Mouse (Mus musculus) hindbrain, embryonic 16.5 days (tissue): ENCODE results near the gene Aoc3. TPM values are rescaled to one million over a fixed set of nuclear protein-coding genes. Genes with fewer than 3 reads are reported as not detected.

ENCODE experiments used
- ATAC-seq: fragments of 200-750 bp; cut with Nextera tagmentation; 2 replicates; pipeline ENCODE4 v1.8.0; 2017; ENCODE audit warnings: moderate TSS enrichment, moderate library complexity
- H3K27ac ChIP-seq: fragments of 300-500 bp; sonication (generic); 2 replicates; pipeline ENCODE4 v1.5.1; 2014; ENCODE audit warnings: low read depth, mild to moderate bottlenecking, control low read depth, low read length, moderate library complexity
- H3K27me3 ChIP-seq: fragments of 300-500 bp; sonication (generic); replicated peaks from 2 replicates; pipeline ENCODE4 v1.6.1; 2014; ENCODE audit warnings: low read length; ENCODE audit not compliant: control insufficient read depth, insufficient read depth
- H3K36me3 ChIP-seq: fragments of 300-500 bp; sonication (generic); 2 replicates; pipeline ENCODE4 v1.6.1; 2014; ENCODE audit warnings: mild to moderate bottlenecking, low read length, moderate library complexity, mixed read lengths; ENCODE audit not compliant: control insufficient read depth, insufficient read depth
- H3K4me1 ChIP-seq: fragments of 300-500 bp; sonication (generic); 2 replicates; pipeline ENCODE4 v1.6.1; 2014; ENCODE audit warnings: low read depth, low read length; ENCODE audit not compliant: control insufficient read depth, insufficient read depth
- H3K4me2 ChIP-seq: fragments of 300-500 bp; sonication (generic); 2 replicates; pipeline ENCODE4 v1.6.1; 2014; ENCODE audit warnings: mild to moderate bottlenecking, low read length, control low read depth, moderate library complexity
- H3K4me3 ChIP-seq: fragments of 300-500 bp; sonication (generic); 2 replicates; pipeline ENCODE4 v1.5.1; 2014; ENCODE audit warnings: mild to moderate bottlenecking, low read length, control low read depth, moderate library complexity
- H3K9ac ChIP-seq: fragments of 300-500 bp; sonication (generic); 2 replicates; pipeline ENCODE4 v1.6.1; 2014; ENCODE audit warnings: low read depth, mild to moderate bottlenecking, control low read depth, low read length, moderate library complexity
- H3K9me3 ChIP-seq: fragments of 300-500 bp; sonication (generic); 2 replicates; pipeline ENCODE4 v1.6.1; 2014; ENCODE audit warnings: mild to moderate bottlenecking, low read length, moderate library complexity; ENCODE audit not compliant: control insufficient read depth
- WGBS: fragments of 180-500 bp; shearing (Covaris S2); extraction: QIAGEN DNeasy Blood & Tissue Kit; methylation state at CpG from one replicate; pipeline ENCODE4 v1.1.7; 2014; 5-methylcytosine and 5-hydroxymethylcytosine counted together
- polyA plus RNA-seq: library from polyadenylated mRNA; unstranded; fragments of >200 nt; fragmentation: Nextera tagmentation; extraction: Ambion mirVana; gene quantifications from 2 replicates; pipeline ENCODE4 v1.2.1, GENCODE M21; 2015

Aoc3 gene
- polyA plus RNA-seq, 1 experiment from 2014 or later: 0.15 TPM

DNA sequence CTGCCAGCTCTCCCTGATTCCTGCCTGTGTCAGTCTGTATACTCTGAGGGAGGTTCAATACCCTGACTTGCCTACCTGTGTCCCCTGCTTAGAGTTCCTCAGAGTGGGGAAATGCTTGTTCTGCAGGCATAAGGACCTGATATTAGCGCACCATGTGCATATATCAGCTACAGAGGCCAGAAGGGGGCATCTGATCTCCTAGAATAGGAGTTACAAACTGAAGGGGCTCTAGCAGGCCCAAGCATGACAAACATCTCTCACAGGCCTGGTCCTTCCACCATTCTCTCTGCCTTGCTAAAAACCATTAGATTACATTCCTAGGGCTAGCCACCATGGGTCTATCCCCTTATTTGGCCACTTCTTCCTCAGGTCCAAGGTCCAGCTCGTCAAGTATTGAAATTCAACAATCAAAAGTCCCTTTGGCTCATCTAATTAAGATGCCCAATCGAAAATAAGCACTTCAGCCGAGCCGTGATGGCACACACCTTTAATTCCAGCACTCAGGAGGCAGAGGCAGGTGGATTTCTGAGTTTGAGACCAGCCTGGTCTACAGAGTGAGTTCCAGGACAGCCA lies 24.1 kb downstream of the Aoc3 start:
- no peaks in the 10 kb centered on the region for H3K27me3 ChIP-seq
- H3K4me2 ChIP-seq: no peak overlapping the region
- WGBS: 85% methylated on average over 5 of the region's 5 CpGs
- H3K9me3 ChIP-seq: no peaks in the 10 kb centered on the region; the same call in 1 of the 2 replicates
- H3K9ac ChIP-seq: no peak overlapping the region
- H3K36me3 ChIP-seq: no peaks in the 10 kb centered on the region
- no peak for ATAC-seq
- no peak overlapping the region for H3K27ac ChIP-seq
- H3K4me3 ChIP-seq: no peak overlapping the region
- no peaks in the 10 kb centered on the region for H3K4me1 ChIP-seq

DNA sequence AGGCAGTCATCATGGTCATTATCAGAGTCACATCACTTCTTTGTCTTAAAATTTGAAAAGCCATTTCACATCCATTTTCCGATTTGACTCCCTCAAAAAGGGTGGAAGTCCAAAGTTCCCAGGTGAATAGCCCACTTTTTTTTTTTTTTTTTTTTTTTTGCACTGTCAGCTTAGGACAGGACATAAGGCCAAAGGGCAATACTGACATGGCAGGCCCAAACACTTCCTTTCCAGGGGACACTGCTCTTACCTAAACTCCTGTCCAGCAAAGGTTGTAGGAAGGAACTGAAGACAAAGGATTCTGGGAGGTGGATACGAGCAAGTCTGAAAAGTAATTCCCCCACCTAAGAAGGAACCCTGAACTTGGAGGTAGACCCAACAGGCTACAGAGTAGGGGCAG lies 25.5 kb downstream of the Aoc3 start:
- Histone ChIP-seq H3K4me1 (no peaks in the 10 kb centered on the region), H3K27me3 (no peaks in the 10 kb centered on the region), H3K9ac (no peak overlapping the region), H3K4me3 (no peak overlapping the region), H3K27ac (no peak overlapping the region), H3K9me3 (no peaks in the 10 kb centered on the region), H3K36me3 (no peaks in the 10 kb centered on the region), H3K4me2 (no peak overlapping the region)
- 89% methylated on average over 2 of the region's 2 CpGs for WGBS
- no peak for ATAC-seq

DNA sequence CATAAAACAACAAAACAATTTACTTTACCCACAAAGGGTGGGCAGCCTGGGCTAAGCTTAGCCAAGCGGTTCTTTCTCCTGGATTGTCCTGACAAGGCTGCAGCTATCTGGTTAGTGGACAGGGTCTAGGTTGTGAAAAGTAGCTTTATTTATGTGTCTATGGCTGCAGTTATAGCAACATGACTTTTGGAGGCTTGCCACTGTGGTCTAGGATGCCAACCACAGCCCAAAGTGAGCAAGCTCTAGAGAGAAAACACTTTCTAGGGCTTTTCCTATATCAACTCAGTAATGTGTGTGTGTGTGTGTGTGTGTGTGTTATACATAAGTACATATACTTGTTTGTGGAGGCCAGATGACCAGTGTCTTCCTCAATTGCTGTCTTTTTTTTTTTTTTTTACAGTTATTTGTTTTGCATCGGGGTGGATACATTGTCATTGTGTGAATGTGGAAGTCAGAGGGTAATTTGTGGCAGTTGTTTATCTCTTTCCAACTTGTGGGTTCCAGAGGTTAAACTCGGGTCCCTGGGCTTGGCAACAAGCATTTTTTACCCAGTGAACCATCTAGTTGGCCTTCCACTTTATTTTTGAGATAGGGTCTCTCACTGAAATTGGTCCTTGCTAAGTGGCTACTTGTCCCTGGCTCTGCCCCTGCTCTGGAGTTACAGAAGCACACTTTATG lies 27.2 kb downstream of the Aoc3 start:
- Histone ChIP-seq H3K27me3 (no peaks in the 10 kb centered on the region), H3K9me3 (no peaks in the 10 kb centered on the region), H3K4me2 (no peak overlapping the region), H3K4me3 (no peak overlapping the region), H3K9ac (no peak overlapping the region), H3K36me3 (no peaks in the 10 kb centered on the region), H3K27ac (no peak overlapping the region), H3K4me1 (no peaks in the 10 kb centered on the region)
- ATAC-seq: no peak
- 84% methylated on average over 3 of the region's 3 CpGs for WGBS

DNA sequence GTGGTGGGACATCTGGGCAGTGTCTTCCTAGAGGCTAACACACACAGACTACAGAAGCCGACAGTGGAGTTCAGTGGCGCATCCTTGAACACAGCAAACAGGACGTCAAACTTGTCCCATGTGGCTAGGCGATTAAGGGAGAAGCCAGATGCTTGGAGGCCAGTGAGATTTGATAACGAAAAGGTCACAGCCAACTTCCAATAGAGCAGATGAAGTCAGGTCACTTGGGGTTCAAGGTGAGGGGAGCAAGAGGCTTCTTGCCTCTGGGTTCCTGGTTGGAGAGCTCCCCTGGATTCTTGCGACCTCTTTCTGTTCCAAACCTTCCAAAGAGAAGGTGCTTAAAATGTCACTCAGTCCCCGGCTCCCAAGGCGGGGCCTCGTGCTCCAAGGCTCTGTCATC lies 29.4 kb downstream of the Aoc3 start:
- Histone ChIP-seq H3K27me3 (no peaks in the 10 kb centered on the region), H3K9ac (no peak overlapping the region), H3K4me1 (no peaks in the 10 kb centered on the region), H3K4me2 (no peak overlapping the region), H3K27ac (no peak overlapping the region), H3K4me3 (no peak overlapping the region), H3K36me3 (no peaks in the 10 kb centered on the region), H3K9me3 (no peaks in the 10 kb centered on the region)
- ATAC-seq: no peak
- WGBS: 79% methylated on average over 9 of the region's 9 CpGs

DNA sequence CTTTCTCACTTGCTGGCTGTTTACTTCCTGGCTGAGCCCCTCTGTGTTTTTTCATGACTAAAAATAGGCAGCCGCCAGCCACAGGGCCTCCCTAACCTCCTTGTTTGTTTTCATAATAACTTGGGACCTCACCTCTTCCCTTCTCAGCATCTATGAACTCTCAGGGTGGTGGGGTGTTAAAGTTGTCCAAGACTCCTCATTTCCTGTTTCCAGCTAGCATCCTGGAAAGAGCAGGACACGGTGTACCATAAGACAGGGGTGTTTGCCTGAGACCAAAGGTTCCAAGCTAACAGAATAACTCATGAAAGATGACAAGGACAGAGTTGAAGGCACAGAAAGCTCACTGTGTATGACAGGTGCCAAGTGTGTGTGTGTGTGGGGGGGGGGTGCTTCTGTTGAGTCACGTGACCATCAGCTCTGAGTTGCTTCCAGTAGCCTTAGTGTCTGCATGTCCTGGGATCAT lies 30.3 kb downstream of the Aoc3 start:
- ATAC-seq: no peak
- no peaks in the 10 kb centered on the region for H3K9me3 ChIP-seq
- no peak overlapping the region for H3K9ac ChIP-seq
- no peaks in the 10 kb centered on the region for H3K27me3 ChIP-seq
- 76% methylated on average over 3 of the region's 3 CpGs for WGBS
- no peak overlapping the region for H3K27ac ChIP-seq
- no peaks in the 10 kb centered on the region for H3K36me3 ChIP-seq
- H3K4me3 ChIP-seq: no peak overlapping the region
- no peak overlapping the region for H3K4me2 ChIP-seq
- H3K4me1 ChIP-seq: no peaks in the 10 kb centered on the region

DNA sequence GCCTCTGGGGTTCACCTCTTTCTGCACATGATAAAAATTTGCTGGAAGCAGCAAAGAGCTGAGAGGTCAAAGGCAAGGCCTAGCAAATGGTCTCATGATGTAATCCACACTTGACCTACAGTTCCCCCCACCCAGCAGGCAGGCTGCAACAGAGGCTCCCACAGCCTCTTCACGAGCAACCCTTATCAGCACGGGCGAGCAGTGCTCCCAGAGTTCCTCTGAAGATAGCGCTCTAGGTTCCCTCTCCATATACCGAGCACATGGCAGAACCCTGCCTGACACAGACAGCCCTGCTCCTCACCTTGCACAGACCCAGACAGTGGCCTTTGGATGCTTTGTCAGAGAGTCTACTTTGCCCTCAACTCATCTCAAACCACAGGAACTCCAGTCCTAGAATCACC lies 34.1 kb downstream of the Aoc3 start:
- Histone ChIP-seq H3K4me2 (no peak overlapping the region), H3K27ac (no peak overlapping the region), H3K4me3 (no peak overlapping the region), H3K9ac (no peak overlapping the region), H3K4me1 (no peaks in the 10 kb centered on the region), H3K27me3 (no peaks in the 10 kb centered on the region), H3K36me3 (no peaks in the 10 kb centered on the region), H3K9me3 (no peaks in the 10 kb centered on the region)
- 86% methylated on average over 5 of the region's 5 CpGs for WGBS
- no peak for ATAC-seq

DNA sequence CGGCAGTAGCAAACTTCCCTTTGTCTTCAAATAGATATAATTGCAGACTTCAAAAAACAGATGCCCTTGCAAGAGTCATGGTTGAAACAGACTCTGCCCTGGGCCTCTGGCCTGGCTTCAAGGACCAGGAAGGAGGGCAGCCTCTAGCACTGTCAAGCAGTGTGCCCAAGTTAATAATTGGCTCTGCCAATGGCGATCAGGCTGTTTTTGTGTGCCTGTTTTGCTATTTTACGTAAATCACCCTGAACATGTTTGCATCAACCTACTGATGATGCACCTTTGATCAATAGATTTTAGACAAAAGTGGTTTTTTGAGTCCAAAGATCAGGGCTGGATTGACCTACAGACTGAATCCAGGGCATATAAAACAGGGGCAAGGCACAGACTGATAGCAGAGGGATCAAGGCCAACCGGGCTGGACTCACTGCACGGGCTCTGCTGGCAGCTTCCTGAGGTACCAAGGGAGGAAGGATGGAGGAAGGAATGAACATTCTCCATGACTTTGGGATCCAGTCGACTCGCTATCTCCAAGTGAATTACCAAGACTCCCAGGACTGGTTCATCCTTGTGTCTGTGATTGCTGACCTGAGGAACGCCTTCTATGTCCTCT lies 37.0 kb downstream of the Aoc3 start, which contains the start of gene G6pc:
Gene G6pc (plus strand): TSS at position 236 of the 610 bp plus-strand sequence.
- Histone ChIP-seq H3K9me3 (no peaks in the 10 kb centered on the region), H3K4me1 (no peaks in the 10 kb centered on the region), H3K4me3 (no peak within 1 kb of the TSS), H3K27ac (no peak within 1 kb of the TSS), H3K36me3 (no peaks in the 10 kb centered on the region), H3K9ac (no peak within 1 kb of the TSS), H3K27me3 (no peaks in the 10 kb centered on the region), H3K4me2 (no peak within 1 kb of the TSS)
- 89% methylated on average over 8 of the region's 8 CpGs for WGBS
- no peak for ATAC-seq

DNA sequence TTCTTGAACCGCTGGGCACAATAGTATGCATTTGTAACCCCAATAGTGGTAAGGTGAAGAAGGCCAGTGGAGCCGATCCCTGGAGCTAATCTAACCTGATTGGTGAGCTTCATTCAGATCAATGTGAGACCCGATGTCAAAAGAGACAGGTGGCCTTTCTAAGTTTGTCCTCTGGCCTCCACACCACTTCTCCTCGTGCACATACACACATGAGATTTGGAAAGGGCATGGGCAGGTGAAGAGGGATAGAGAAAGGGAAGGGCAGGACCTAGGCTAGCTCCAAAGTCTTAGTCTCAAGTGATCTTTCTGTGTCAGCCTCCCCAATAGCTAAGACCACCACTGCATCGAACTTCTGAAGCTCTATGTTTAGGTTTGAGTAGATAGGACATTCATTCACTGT lies 39.7 kb downstream of the Aoc3 start:
- Histone ChIP-seq H3K36me3 (no peaks in the 10 kb centered on the region), H3K27ac (no peak overlapping the region), H3K27me3 (no peaks in the 10 kb centered on the region), H3K9me3 (no peaks in the 10 kb centered on the region), H3K4me3 (no peak overlapping the region), H3K9ac (no peak overlapping the region), H3K4me2 (no peak overlapping the region), H3K4me1 (no peaks in the 10 kb centered on the region)
- no peak for ATAC-seq
- 78% methylated on average over 5 of the region's 5 CpGs for WGBS

DNA sequence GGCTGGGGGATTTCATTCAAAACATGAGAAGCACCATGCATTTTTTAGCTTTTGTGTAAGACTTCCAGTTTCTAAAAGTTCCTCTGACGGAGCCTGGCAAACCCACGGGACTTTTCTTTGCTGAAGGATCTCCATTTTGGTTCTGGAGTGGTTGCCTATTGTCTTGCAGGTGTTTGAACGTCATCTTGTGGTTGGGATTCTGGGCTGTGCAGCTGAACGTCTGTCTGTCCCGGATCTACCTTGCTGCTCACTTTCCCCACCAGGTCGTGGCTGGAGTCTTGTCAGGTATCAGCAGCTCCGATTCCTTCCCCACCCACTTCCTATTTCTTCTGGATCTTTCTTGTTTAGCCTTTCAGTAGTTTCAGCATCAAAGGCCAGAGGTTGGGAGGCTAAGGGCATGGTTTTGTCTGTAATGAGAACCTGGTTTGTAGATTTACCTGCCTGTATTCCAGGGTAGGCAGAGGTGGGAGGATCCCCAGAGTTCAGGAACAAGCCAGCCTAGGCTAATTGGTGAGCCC lies 44.1 kb downstream of the Aoc3 start:
- ATAC-seq: no peak
- Histone ChIP-seq H3K27ac (no peak overlapping the region), H3K9me3 (no peaks in the 10 kb centered on the region), H3K27me3 (no peaks in the 10 kb centered on the region), H3K36me3 (no peaks in the 10 kb centered on the region), H3K4me2 (no peak overlapping the region), H3K4me1 (no peaks in the 10 kb centered on the region), H3K9ac (no peak overlapping the region), H3K4me3 (no peak overlapping the region)
- WGBS: 71% methylated on average over 7 of the region's 7 CpGs
